Mouse (Mus musculus) T-helper 1 cell (primary cell): Measurements from ENCODE around the gene Zc3h13.

Experiments used
- in situ Hi-C: fragments of 300-600 bp; cut with MboI, MseI; formaldehyde crosslinking; loops from one replicate; pipeline ENCODE4 v1.15.1; 2025; ENCODE audit warnings: high pct_unique_total_duplicates

Gene Zc3h13

GRCm38 (mm10) chr14:75284193-75284915 is at the start of gene Zc3h13:
Zc3h13 (plus strand) TSS chr14:75284373.
- in situ Hi-C loops: loop anchor here (10.0 kb wide), 1 partner anchor 220 kb away; no protein-coding TSS in a partner anchor

GRCm38 (mm10) chr14:75235552-75235951 is 48.6 kb upstream of the Zc3h13 start:
- in situ Hi-C loops: no loop called here

- in situ Hi-C loops: no loop called here
Measured at GRCm38 (mm10) chr14:75235955-75236635, 48.1 kb upstream of the Zc3h13 start.

- in situ Hi-C loops: no loop called here
Measured at GRCm38 (mm10) chr14:75236636-75237003, 47.6 kb upstream of the Zc3h13 start.

- in situ Hi-C loops: no loop called here
Measured at GRCm38 (mm10) chr14:75237096-75237495, 47.1 kb upstream of the Zc3h13 start.

GRCm38 (mm10) chr14:75238054-75238692 is 46.0 kb upstream of the Zc3h13 start:
- in situ Hi-C loops: no loop called here

GRCm38 (mm10) chr14:75242087-75242486 is 42.1 kb upstream of the Zc3h13 start, which contains the start of gene Cpb2:
Cpb2 (plus strand) TSS chr14:75242287.
- in situ Hi-C loops: no loop called here

GRCm38 (mm10) chr14:75246024-75247000 is 37.9 kb upstream of the Zc3h13 start:
- in situ Hi-C loops: no loop called here

GRCm38 (mm10) chr14:75250432-75250831 is 33.7 kb upstream of the Zc3h13 start:
- in situ Hi-C loops: loop anchor here (25.0 kb wide), 1 partner anchor 763 kb away; no protein-coding TSS in a partner anchor

- in situ Hi-C loops: loop anchor here (25.0 kb wide), 1 partner anchor 769 kb away; no protein-coding TSS in a partner anchor
Measured at GRCm38 (mm10) chr14:75256521-75256920, 27.7 kb upstream of the Zc3h13 start.

- in situ Hi-C loops: loop anchor here (25.0 kb wide), 1 partner anchor 782 kb away; no protein-coding TSS in a partner anchor
Measured at GRCm38 (mm10) chr14:75269531-75269930, 14.6 kb upstream of the Zc3h13 start.

GRCm38 (mm10) chr14:75279716-75280115 is 4.5 kb upstream of the Zc3h13 start:
- in situ Hi-C loops: loop anchor here (10.0 kb wide), 1 partner anchor 215 kb away; no protein-coding TSS in a partner anchor

- in situ Hi-C loops: loop anchor here (10.0 kb wide), 1 partner anchor 216 kb away; no protein-coding TSS in a partner anchor
Measured at GRCm38 (mm10) chr14:75280406-75280805, 3.8 kb upstream of the Zc3h13 start.

GRCm38 (mm10) chr14:75283609-75284192 is 472 bp upstream of the Zc3h13 start:
- in situ Hi-C loops: loop anchor here (10.0 kb wide), 1 partner anchor 219 kb away; no protein-coding TSS in a partner anchor

GRCm38 (mm10) chr14:75301081-75301480 is 16.9 kb downstream of the Zc3h13 start:
- in situ Hi-C loops: no loop called here

- in situ Hi-C loops: no loop called here
Measured at GRCm38 (mm10) chr14:75303807-75304206, 19.6 kb downstream of the Zc3h13 start.

GRCm38 (mm10) chr14:75307855-75308254 is 23.7 kb downstream of the Zc3h13 start:
- in situ Hi-C loops: no loop called here

GRCm38 (mm10) chr14:75309336-75309992 is 25.3 kb downstream of the Zc3h13 start:
- in situ Hi-C loops: no loop called here

- in situ Hi-C loops: no loop called here
Measured at GRCm38 (mm10) chr14:75314484-75314883, 30.3 kb downstream of the Zc3h13 start.

GRCm38 (mm10) chr14:75318736-75319135 is 34.6 kb downstream of the Zc3h13 start:
- in situ Hi-C loops: no loop called here
